Mouse (Mus musculus) bone marrow macrophage, adult 2 months (primary cell): ENCODE results near the gene Speg. TPM values are rescaled to one million over a fixed set of nuclear protein-coding genes. Genes with fewer than 3 reads are reported as not detected.
A peak's percentile ranks its signal among the peaks of the same experiment; 100 is the strongest.

Experiments used
- H3K27ac ChIP-seq: 2 replicates; pipeline ENCODE4 v1.5.1; 2012; ENCODE audit warnings: low read depth, low read length; ENCODE audit not compliant: insufficient read depth
- H3K4me1 ChIP-seq: 2 replicates; pipeline ENCODE4 v1.6.1; 2012; ENCODE audit warnings: low read length; ENCODE audit not compliant: control insufficient read depth, insufficient read depth
- H3K4me3 ChIP-seq: 2 replicates; pipeline ENCODE4 v1.5.1; 2012; ENCODE audit warnings: mild to moderate bottlenecking, low read length, moderate library complexity; ENCODE audit not compliant: insufficient read depth
- CTCF ChIP-seq: IDR thresholded peaks from 2 replicates; pipeline ENCODE4 v1.5.1; 2012; ENCODE audit warnings: low read depth, mild to moderate bottlenecking, low read length, moderate library complexity
- POLR2A ChIP-seq: IDR thresholded peaks from 2 replicates; pipeline ENCODE4 v1.6.1; 2012; ENCODE audit warnings: mild to moderate bottlenecking, low read depth, low read length, borderline replicate concordance
- polyA plus RNA-seq: library from polyadenylated mRNA; stranded (reverse); fragments of >200 nt; gene quantifications from 2 replicates; pipeline ENCODE4 v1.2.4, GENCODE M21; 2012; ENCODE audit not compliant: missing spikeins, insufficient read depth, insufficient read length

Gene Speg
- 32.4 and 36.2 TPM in 2 replicates for polyA plus RNA-seq

GRCm38 (mm10) chr1:75374950-75375936 is at the start of gene Speg:
Gene Speg (plus strand): TSS chr1:75375297.
- TF ChIP-seq CTCF (no peak), POLR2A (no peak)
- Histone ChIP-seq H3K27ac (no peak within 1 kb of the TSS), H3K4me1 (no peaks in the 10 kb centered on the region), H3K4me3 (no peak within 1 kb of the TSS)

GRCm38 (mm10) chr1:75327461-75327860 is 47.6 kb upstream of the Speg start:
- TF ChIP-seq POLR2A: no peak
- no peak overlapping the region for H3K27ac ChIP-seq
- no peak overlapping the region for H3K4me3 ChIP-seq
- H3K4me1 ChIP-seq: no peaks in the 10 kb centered on the region

GRCm38 (mm10) chr1:75331271-75331670 is 43.8 kb upstream of the Speg start:
- Histone ChIP-seq H3K4me1 (no peaks in the 10 kb centered on the region), H3K4me3 (no peak overlapping the region), H3K27ac (no peak overlapping the region)
- no peak for TF ChIP-seq POLR2A
- no peak for TF ChIP-seq CTCF

- H3K27ac ChIP-seq: no peak overlapping the region
- H3K4me1 ChIP-seq: no peaks in the 10 kb centered on the region
- no peak overlapping the region for H3K4me3 ChIP-seq
- TF ChIP-seq POLR2A (no peak), CTCF (no peak)
Observed at GRCm38 (mm10) chr1:75336461-75336860, 38.6 kb upstream of the Speg start.

- Histone ChIP-seq H3K27ac (no peak overlapping the region), H3K4me1 (no peaks in the 10 kb centered on the region), H3K4me3 (no peak overlapping the region)
- TF ChIP-seq CTCF (no peak), POLR2A (no peak)
Observed at GRCm38 (mm10) chr1:75337097-75337496, 38.0 kb upstream of the Speg start.

- no peaks in the 10 kb centered on the region for H3K4me1 ChIP-seq
- TF ChIP-seq CTCF (no peak), POLR2A (no peak)
- H3K27ac ChIP-seq: no peak overlapping the region
- no peak overlapping the region for H3K4me3 ChIP-seq
Observed at GRCm38 (mm10) chr1:75338091-75338694, 36.9 kb upstream of the Speg start.

- no peak for TF ChIP-seq POLR2A
- no peak for TF ChIP-seq CTCF
- Histone ChIP-seq H3K4me3 (no peak overlapping the region), H3K4me1 (no peaks in the 10 kb centered on the region), H3K27ac (no peak overlapping the region)
Observed at GRCm38 (mm10) chr1:75339337-75339736, 35.8 kb upstream of the Speg start.

- Histone ChIP-seq H3K4me3 (no peak overlapping the region), H3K4me1 (no peaks in the 10 kb centered on the region), H3K27ac (no peak overlapping the region)
- no peak for TF ChIP-seq CTCF
- TF ChIP-seq POLR2A: no peak
Observed at GRCm38 (mm10) chr1:75340519-75340918, 34.6 kb upstream of the Speg start.

- TF ChIP-seq POLR2A (no peak), CTCF (peak; percentile 79)
- Histone ChIP-seq H3K27ac (no peak overlapping the region), H3K4me3 (no peak overlapping the region), H3K4me1 (peaks cover 6% of the 10 kb centered on the region; the same call in 1 of the 2 replicates)
Observed at GRCm38 (mm10) chr1:75342874-75343416, 32.2 kb upstream of the Speg start.

GRCm38 (mm10) chr1:75344291-75345035 is 30.6 kb upstream of the Speg start:
- Histone ChIP-seq H3K4me3 (no peak overlapping the region), H3K27ac (no peak overlapping the region), H3K4me1 (peaks cover 6% of the 10 kb centered on the region; the same call in 1 of the 2 replicates)
- TF ChIP-seq POLR2A (no peak), CTCF (no peak)
